Mouse (Mus musculus) CH12.LX (cell line): ENCODE results near the gene Cdc123. TPM values are rescaled to one million over a fixed set of nuclear protein-coding genes. Genes with fewer than 3 reads are reported as not detected.

ENCODE experiments used
- DNase-seq: peaks from one replicate; pipeline ENCODE4 v3.0.0-alpha.2; 2013; ENCODE audit errors: extremely low read depth
- H3K27ac ChIP-seq: 2 replicates; pipeline ENCODE4 v1.5.1; 2012; ENCODE audit warnings: low read depth, mild to moderate bottlenecking, control low read depth, moderate library complexity; ENCODE audit not compliant: insufficient read depth
- H3K27me3 ChIP-seq: replicated peaks from 2 replicates; pipeline ENCODE3; 2012; ENCODE audit warnings: inconsistent platforms
- H3K36me3 ChIP-seq, 2 experiments: replicated peaks in 1 of 2; 2 replicates each; pipeline versions ENCODE3 to v1.6.1; 2012; ENCODE audit warnings: inconsistent platforms in 1 of 2, low read length in 1 of 2, mild to moderate bottlenecking in 1 of 2, mixed read lengths in 1 of 2, moderate library complexity in 1 of 2; ENCODE audit not compliant: control insufficient read depth in 1 of 2, insufficient read depth in 1 of 2
- H3K4me1 ChIP-seq, 2 experiments: 2 replicates each; pipeline ENCODE4 v1.6.1; 2012; ENCODE audit warnings: inconsistent platforms in 1 of 2, moderate library complexity in 1 of 2; ENCODE audit not compliant: insufficient read depth in 2 of 2, control insufficient read depth in 1 of 2
- H3K4me2 ChIP-seq: 2 replicates; pipeline ENCODE4 v1.6.1; 2012; ENCODE audit warnings: low read depth, mild to moderate bottlenecking, control low read depth; ENCODE audit not compliant: poor library complexity, insufficient read depth, severe bottlenecking
- H3K4me3 ChIP-seq, 3 experiments: fragments of 150-350 bp in 1 of 3; sonication (generic) in 1 of 3; replicated peaks in 1 of 3; 2 replicates each; pipeline versions ENCODE3 to v1.5.1; 2011 to 2012; ENCODE audit warnings: low read depth in 2 of 3, low read length in 2 of 3, mild to moderate bottlenecking in 2 of 3, moderate library complexity in 2 of 3, control low read depth in 1 of 3, improper control_type of control experiment in 1 of 3, inconsistent platforms in 1 of 3, mixed read lengths in 1 of 3; ENCODE audit not compliant: poor library complexity in 1 of 3
- H3K79me2 ChIP-seq: replicated peaks from 2 replicates; pipeline ENCODE4 v1.6.1; 2012; ENCODE audit warnings: mild to moderate bottlenecking, moderate library complexity; ENCODE audit not compliant: control insufficient read depth, poor library complexity, insufficient read depth, severe bottlenecking; ENCODE audit errors: extremely low read depth
- H3K9ac ChIP-seq: 2 replicates; pipeline ENCODE4 v1.6.1; 2012; ENCODE audit warnings: low read depth, mild to moderate bottlenecking, control low read depth, moderate library complexity; ENCODE audit not compliant: insufficient read depth
- H3K9me3 ChIP-seq: replicated peaks from 2 replicates; pipeline ENCODE3; 2012; ENCODE audit warnings: low read length, inconsistent platforms, mixed read lengths
- BHLHE40 ChIP-seq: IDR thresholded peaks from 2 replicates; pipeline ENCODE4 v1.6.1; 2011; ENCODE audit warnings: mild to moderate bottlenecking, low read depth, low read length, improper control_type of control experiment
- CTCF ChIP-seq, 2 experiments: IDR thresholded peaks in 1 of 2; conservative IDR thresholded peaks in 1 of 2; 2 replicates each; pipeline ENCODE4 v1.5.1; 2011 to 2012; ENCODE audit warnings: low read depth in 2 of 2, low read length in 2 of 2, improper control_type of control experiment in 1 of 2, inconsistent platforms in 1 of 2, mild to moderate bottlenecking in 1 of 2, moderate library complexity in 1 of 2
- ETS1 ChIP-seq: conservative IDR thresholded peaks from 2 replicates; pipeline ENCODE4 v1.6.1; 2012; ENCODE audit warnings: low read depth, mild to moderate bottlenecking, inconsistent platforms, low read length, improper control_type of control experiment, moderate library complexity
- GABPA ChIP-seq: IDR thresholded peaks from 2 replicates; pipeline ENCODE4 v1.6.1; 2012; ENCODE audit warnings: low read depth, low read length, improper control_type of control experiment, inconsistent platforms; ENCODE audit not compliant: insufficient replicate concordance
- IRF4 ChIP-seq: IDR thresholded peaks from 2 replicates; pipeline ENCODE4 v1.6.1; 2014; ENCODE audit warnings: low read depth, mild to moderate bottlenecking, inconsistent platforms, low read length, improper control_type of control experiment
- KAT2A ChIP-seq: IDR thresholded peaks from 2 replicates; pipeline ENCODE4 v1.6.1; 2012; ENCODE audit warnings: low read length, improper control_type of control experiment, inconsistent platforms; ENCODE audit not compliant: insufficient replicate concordance
- MAFK ChIP-seq: IDR thresholded peaks from 2 replicates; pipeline ENCODE4 v1.6.1; 2011; ENCODE audit warnings: low read length, improper control_type of control experiment; ENCODE audit not compliant: insufficient replicate concordance
- MEF2A ChIP-seq: IDR thresholded peaks from 2 replicates; pipeline ENCODE4 v1.6.1; 2014; ENCODE audit warnings: low read depth, mild to moderate bottlenecking, inconsistent platforms, low read length, improper control_type of control experiment, borderline replicate concordance
- MXI1 ChIP-seq: IDR thresholded peaks from 2 replicates; pipeline ENCODE4 v1.6.1; 2011; ENCODE audit warnings: mild to moderate bottlenecking, low read depth, low read length, improper control_type of control experiment
- MYC ChIP-seq: IDR thresholded peaks from 2 replicates; pipeline ENCODE4 v1.6.1; 2011; ENCODE audit warnings: low read depth, mild to moderate bottlenecking, improper control_type of control experiment, low read length
- SMC3 ChIP-seq: IDR thresholded peaks from 2 replicates; pipeline ENCODE4 v1.6.1; 2011; ENCODE audit warnings: low read depth, low read length, improper control_type of control experiment
- ZC3H11A ChIP-seq: IDR thresholded peaks from 2 replicates; pipeline ENCODE4 v1.6.1; 2012; ENCODE audit warnings: low read depth, mild to moderate bottlenecking, inconsistent platforms, low read length, improper control_type of control experiment
- ZKSCAN1 ChIP-seq: IDR thresholded peaks from 2 replicates; pipeline ENCODE4 v1.6.1; 2012; ENCODE audit warnings: low read depth, inconsistent platforms, low read length, improper control_type of control experiment, borderline replicate concordance
- dilution Hi-C: fragments of 300-500 bp; cut with MboI; formaldehyde crosslinking; loops from 2 replicates; pipeline ENCODE4 v1.14.3; 2020; ENCODE audit warnings: low sequenced_read_pairs; ENCODE audit not compliant: extremely low pct_unique_long_range_greater_than_20kb, extremely low pct_ligation_motif_present
- in situ Hi-C: fragments of 300-500 bp; cut with MboI; formaldehyde crosslinking; loops from 3 replicates; pipeline ENCODE4 v1.14.3; 2019; ENCODE audit warnings: low sequenced_read_pairs, low pct_ligation_motif_present, low pct_unique_long_range_greater_than_20kb, mixed read lengths
- polyA plus RNA-seq: library from polyadenylated mRNA; unstranded; fragments of >175 nt; gene quantifications from 2 replicates; pipeline ENCODE4 v1.2.1, GENCODE M21; 2012; ENCODE audit warnings: low read depth; ENCODE audit not compliant: insufficient read length
- total RNA-seq, 2 experiments: library from RNA; depleted of rRNA; stranded (reverse); fragments of 300-350 nt in 1 of 2; fragments of >200 nt in 1 of 2; gene quantifications; 2 replicates each; pipeline ENCODE4 v1.2.3; 2012 to 2014

The Cdc123 gene
- total and polyA plus RNA-seq, 3 experiments, result 164 to 291 (median 215) TPM

- TF ChIP-seq MXI1, result no peak
- TF ChIP-seq CTCF (conservative IDR thresholded peaks at IDR 0.05 in 1 of 2, IDR thresholded peaks at IDR 0.05 in 1 of 2; ENCODE audit: low read depth in 2 of 2, low read length in 2 of 2), result peak in 1 of 2 experiments; percentile 62; a peak in 2 of 4 replicates
These were observed 86.4 kb downstream of the Cdc123 start (continued) for GRCm38 (mm10) chr2:5758569-5758968.

- Histone ChIP-seq H3K9me3 (no peaks in the 10 kb centered on the region), H3K9ac (no peak overlapping the region), H3K79me2 (no peaks in the 10 kb centered on the region), H3K4me3 (no peak overlapping the region), H3K27ac (no peak overlapping the region), H3K27me3 (no peaks in the 10 kb centered on the region), H3K4me1 (no peaks in the 10 kb centered on the region), H3K36me3 (no peaks in the 10 kb centered on the region), H3K4me2 (no peak overlapping the region)
- dilution Hi-C loops (no loop called here), in situ Hi-C loops (no loop called here)
- no peak for DNase-seq
- TF ChIP-seq MAFK, result peak; percentile 75
- TF ChIP-seq GABPA, result no peak
These were observed 94.1 kb downstream of the Cdc123 start for GRCm38 (mm10) chr2:5750872-5751271.

- Histone ChIP-seq H3K4me3 (no peak overlapping the region), H3K9ac (no peak overlapping the region), H3K9me3 (no peaks in the 10 kb centered on the region), H3K4me1 (no peaks in the 10 kb centered on the region), H3K4me2 (no peak overlapping the region), H3K27ac (no peak overlapping the region), H3K36me3 (no peaks in the 10 kb centered on the region), H3K79me2 (no peaks in the 10 kb centered on the region), H3K27me3 (no peaks in the 10 kb centered on the region)
- TF ChIP-seq KAT2A, result no peak
- TF ChIP-seq ZC3H11A, result no peak
- no peak for TF ChIP-seq MAFK
- TF ChIP-seq MYC, result no peak
- TF ChIP-seq MEF2A, result no peak
- TF ChIP-seq ETS1, result no peak
- no peak for TF ChIP-seq ZKSCAN1
- TF ChIP-seq BHLHE40, result no peak
- TF ChIP-seq IRF4, result no peak
- TF ChIP-seq SMC3, result no peak
- no peak for DNase-seq
- dilution Hi-C loops (no loop called here), in situ Hi-C loops (no loop called here)
These were observed 95.8 kb downstream of the Cdc123 start for GRCm38 (mm10) chr2:5749210-5749609.
